Mouse (Mus musculus): Measurements from ENCODE around the gene Tarbp1.
"Not testable (repeated sequence)": the region's sequence is repeated elsewhere in the genome, so short reads cannot be mapped to it uniquely, and the experiment has no call there.

Tarbp1 gene

GRCm38 (mm10) chr8:126494160-126495110 lies 19.6 kb upstream of the Tarbp1 start:
- no peak for DNase-seq (ENCODE audit: extremely low read depth, insufficient read length, low spot score)

- DNase-seq (ENCODE audit: extremely low read depth, insufficient read length, low spot score) = no peak
These were observed 8.1 kb upstream of the Tarbp1 start for GRCm38 (mm10) chr8:126482938-126483337.

GRCm38 (mm10) chr8:126482348-126482720 lies 7.5 kb upstream of the Tarbp1 start:
- DNase-seq (ENCODE audit: extremely low read depth, insufficient read length, low spot score) = no peak

GRCm38 (mm10) chr8:126481494-126482347 lies 6.9 kb upstream of the Tarbp1 start:
- peak; percentile 30 for DNase-seq (ENCODE audit: extremely low read depth, insufficient read length, low spot score)

GRCm38 (mm10) chr8:126480366-126480765 lies 5.5 kb upstream of the Tarbp1 start:
- DNase-seq (ENCODE audit: extremely low read depth, insufficient read length, low spot score) = no peak

- no peak for DNase-seq (ENCODE audit: extremely low read depth, insufficient read length, low spot score)
These were observed 3.8 kb upstream of the Tarbp1 start for GRCm38 (mm10) chr8:126478714-126479113.

GRCm38 (mm10) chr8:126476151-126476855 lies 1.4 kb upstream of the Tarbp1 start:
- not testable (repeated sequence) for DNase-seq (ENCODE audit: extremely low read depth, insufficient read length, low spot score)

- DNase-seq (ENCODE audit: extremely low read depth, insufficient read length, low spot score) = not testable (repeated sequence)
These were observed 873 bp upstream of the Tarbp1 start for GRCm38 (mm10) chr8:126475738-126476137.

GRCm38 (mm10) chr8:126473802-126474298 lies 1.0 kb downstream of the Tarbp1 start:
- DNase-seq (ENCODE audit: extremely low read depth, insufficient read length, low spot score) = no peak

- DNase-seq (ENCODE audit: extremely low read depth, insufficient read length, low spot score) = no peak
These were observed 10.8 kb downstream of the Tarbp1 start for GRCm38 (mm10) chr8:126464071-126464470.

GRCm38 (mm10) chr8:126461735-126462134 lies 13.1 kb downstream of the Tarbp1 start:
- DNase-seq (ENCODE audit: extremely low read depth, insufficient read length, low spot score) = no peak

- no peak for DNase-seq (ENCODE audit: extremely low read depth, insufficient read length, low spot score)
These were observed 14.6 kb downstream of the Tarbp1 start for GRCm38 (mm10) chr8:126460274-126460673.

GRCm38 (mm10) chr8:126455383-126455782 lies 19.5 kb downstream of the Tarbp1 start:
- no peak for DNase-seq (ENCODE audit: extremely low read depth, insufficient read length, low spot score)

GRCm38 (mm10) chr8:126451158-126451557 lies 23.7 kb downstream of the Tarbp1 start:
- no peak for DNase-seq (ENCODE audit: extremely low read depth, insufficient read length, low spot score)

GRCm38 (mm10) chr8:126438937-126439336 lies 35.9 kb downstream of the Tarbp1 start:
- DNase-seq (ENCODE audit: extremely low read depth, insufficient read length, low spot score) = no peak

GRCm38 (mm10) chr8:126433827-126434226 lies 41.0 kb downstream of the Tarbp1 start:
- no peak for DNase-seq (ENCODE audit: extremely low read depth, insufficient read length, low spot score)

- no peak for DNase-seq (ENCODE audit: extremely low read depth, insufficient read length, low spot score)
These were observed 45.2 kb downstream of the Tarbp1 start for GRCm38 (mm10) chr8:126429635-126430034.

- DNase-seq (ENCODE audit: extremely low read depth, insufficient read length, low spot score) = no peak
These were observed 49.9 kb downstream of the Tarbp1 start for GRCm38 (mm10) chr8:126424946-126425345.

- no peak for DNase-seq (ENCODE audit: extremely low read depth, insufficient read length, low spot score)
These were observed 50.7 kb downstream of the Tarbp1 start for GRCm38 (mm10) chr8:126424163-126424562.

- no peak for DNase-seq (ENCODE audit: extremely low read depth, insufficient read length, low spot score)
These were observed 52.0 kb downstream of the Tarbp1 start for GRCm38 (mm10) chr8:126422920-126423300.
